ENCODE assay signal across 8 mouse cellular contexts in genomic region chr7:45126844-45127699, GRCm38 (mm10). TPM values are rescaled to one million over a fixed set of nuclear protein-coding genes. Genes with fewer than 3 reads are reported as not detected.
DNase-seq lines count a peak whose midpoint lies in the region; TF ChIP-seq lines count a peak whose summit lies in the region.

No protein-coding gene starts in this region.

- 57% methylated on average over 21 of the region's 21 CpGs for WGBS in thymus, adult 2 months
- WGBS in limb, embryonic 10.5 days = 48% methylated on average over 21 of the region's 21 CpGs
- 16% methylated on average over 21 of the region's 21 CpGs for WGBS in small intestine, adult 2 months

- no peaks in the 10 kb centered on the region for H3K9me3 ChIP-seq in limb, embryonic 10.5 days (replicated peaks)

- no peaks in the 10 kb centered on the region for H3K27me3 ChIP-seq in thymus, adult 2 months (ENCODE audit: control insufficient read depth, insufficient read depth, low read length)
- H3K27me3 ChIP-seq in limb, embryonic 10.5 days (ENCODE audit: low read depth, poor library complexity, severe bottlenecking) = no peaks in the 10 kb centered on the region
- H3K27me3 ChIP-seq in small intestine, adult 2 months (ENCODE audit: control insufficient read depth, insufficient read depth, low read length) = no peaks in the 10 kb centered on the region

- H3K4me1 ChIP-seq in thymus, adult 2 months (replicated peaks; ENCODE audit: control insufficient read depth, insufficient read depth, low read length) = peaks cover 42% of the 10 kb centered on the region
- peaks cover 51% of the 10 kb centered on the region for H3K4me1 ChIP-seq in limb, embryonic 10.5 days
- H3K4me1 ChIP-seq in small intestine, adult 2 months (ENCODE audit: control insufficient read depth, insufficient read depth, insufficient read length, low read length) = peaks cover 12% of the 10 kb centered on the region; the same call in 1 of the 2 replicates

- peaks cover 34% of the 10 kb centered on the region for H3K36me3 ChIP-seq in thymus, adult 2 months (ENCODE audit: control insufficient read depth, insufficient read depth, low read length)
- peaks cover 45% of the 10 kb centered on the region for H3K36me3 ChIP-seq in limb, embryonic 10.5 days
- H3K36me3 ChIP-seq in small intestine, adult 2 months (ENCODE audit: control insufficient read depth, insufficient read depth, low read length) = peaks cover 33% of the 10 kb centered on the region

- peak overlapping the region; percentile 37 for H3K27ac ChIP-seq in thymus, adult 2 months (ENCODE audit: control insufficient read depth, insufficient read depth, low read length)
- H3K27ac ChIP-seq in limb, embryonic 10.5 days = peak overlapping the region; percentile 97
- peak overlapping the region; percentile 67; the same call in 1 of the 2 replicates for H3K27ac ChIP-seq in small intestine, adult 2 months (ENCODE audit: insufficient read depth, low read depth, low read length)

- no peak for TF ChIP-seq CTCF in thymus, adult 2 months (IDR thresholded peaks at IDR 0.05; ENCODE audit: borderline replicate concordance, control insufficient read depth, extremely low read depth, insufficient read depth, low read length, poor library complexity)
- peak; percentile 37; the same call in 1 of the 2 replicates for TF ChIP-seq CTCF in small intestine, adult 2 months (IDR thresholded peaks at IDR 0.05; ENCODE audit: extremely low read depth, insufficient read length, insufficient replicate concordance, low read depth, low read length)

- peak overlapping the region; percentile 28 for H3K4me3 ChIP-seq in thymus, adult 2 months (ENCODE audit: control insufficient read depth, insufficient read depth, low read length)
- H3K4me3 ChIP-seq in limb, embryonic 10.5 days = peak overlapping the region; percentile 75
- peak overlapping the region; percentile 80 for H3K4me3 ChIP-seq in small intestine, adult 2 months (ENCODE audit: low read depth, low read length)

- peak; percentile 22 for DNase-seq in adrenal gland, adult 2 months
- DNase-seq in adrenal gland, adult 18-20 months (ENCODE audit: low spot score in 2 of 2) = no peak
- no peak for DNase-seq in thymus, adult 2 months
- DNase-seq in thymus, postnatal 10 days (ENCODE audit: low spot score in 2 of 2) = no peak
- no peak for DNase-seq in limb, embryonic 10.5 days (ENCODE audit: low spot score)
- DNase-seq in ovary, postnatal 14 days (ENCODE audit: low spot score) = no peak
- DNase-seq in urinary bladder, adult 2 months (ENCODE audit: low spot score) = no peak

- no peak for TF ChIP-seq POLR2A in thymus, adult 2 months (IDR thresholded peaks at IDR 0.05; ENCODE audit: control insufficient read depth, extremely low read depth, insufficient read depth, low read length, poor library complexity)
- no peak for TF ChIP-seq POLR2A in small intestine, adult 2 months (IDR thresholded peaks at IDR 0.05; ENCODE audit: low read depth, low read length)

RNA-seq across cellular contexts. Expression of gene Rpl13a, which starts 1.5 kb away (rescaled TPM):
- 1,000 to 10,000 TPM; 1,285 to 1,750 TPM for total RNA-seq in adrenal gland, adult 2 months (2021)
- 476 and 515 TPM in 2 replicates for polyA plus RNA-seq in adrenal gland, adult 2 months (2012; rRNA removed)
- 1,000 to 10,000 TPM; 1,445 to 1,619 TPM for total RNA-seq in adrenal gland, adult 18-20 months (2021)
- polyA plus RNA-seq in thymus, adult 2 months (2012; rRNA removed) = 4,999 and 5,006 TPM in 2 replicates
- 1,210 and 1,327 TPM in 2 replicates for polyA plus RNA-seq in limb, embryonic 10.5 days (2016; fragmentation: Nextera tagmentation; extraction: Ambion mirVana)
- 1,193 and 1,266 TPM in 2 replicates for polyA plus RNA-seq in small intestine, adult 2 months (2012; rRNA removed)
- 3,442 and 3,633 TPM in 2 replicates for polyA plus RNA-seq in urinary bladder, adult 2 months (2012; rRNA removed)

RNA-seq across cellular contexts. Expression of gene Rps11, which starts 2.8 kb away (rescaled TPM):
- total RNA-seq in adrenal gland, adult 2 months (2021) = 1,000 to 10,000 TPM; 1,290 to 1,478 TPM
- 60.0 and 80.0 TPM in 2 replicates for polyA plus RNA-seq in adrenal gland, adult 2 months (2012; rRNA removed)
- total RNA-seq in adrenal gland, adult 18-20 months (2021) = 1,000 to 10,000 TPM; 1,173 to 1,310 TPM
- polyA plus RNA-seq in thymus, adult 2 months (2012; rRNA removed) = 343 and 363 TPM in 2 replicates
- polyA plus RNA-seq in limb, embryonic 10.5 days (2016; fragmentation: Nextera tagmentation; extraction: Ambion mirVana) = 1,846 and 2,302 TPM in 2 replicates
- polyA plus RNA-seq in small intestine, adult 2 months (2012; rRNA removed) = 159 and 207 TPM in 2 replicates
- polyA plus RNA-seq in urinary bladder, adult 2 months (2012; rRNA removed) = 903 and 1,312 TPM in 2 replicates

RNA-seq across cellular contexts. Expression of gene Gm45713, which starts 9.0 kb away (rescaled TPM):
- total RNA-seq in adrenal gland, adult 2 months (2021) = not detected
- polyA plus RNA-seq in adrenal gland, adult 2 months (2012; rRNA removed) = 6.3 and 7.4 TPM in 2 replicates
- total RNA-seq in adrenal gland, adult 18-20 months (2021) = not detected
- polyA plus RNA-seq in thymus, adult 2 months (2012; rRNA removed) = 0.27 and 0.91 TPM in 2 replicates
- polyA plus RNA-seq in limb, embryonic 10.5 days (2016; fragmentation: Nextera tagmentation; extraction: Ambion mirVana) = not detected in 2 replicates
- 1.5 TPM in 1 of 2 replicates, not detected in the other for polyA plus RNA-seq in small intestine, adult 2 months (2012; rRNA removed)
- polyA plus RNA-seq in urinary bladder, adult 2 months (2012; rRNA removed) = 0.28 and 0.44 TPM in 2 replicates

RNA-seq across cellular contexts. Expression of gene Flt3l, which starts 9.2 kb away (rescaled TPM):
- total RNA-seq in adrenal gland, adult 2 months (2021) = 10 to 100 TPM; 20.5 to 25.3 TPM
- polyA plus RNA-seq in adrenal gland, adult 2 months (2012; rRNA removed) = 122 TPM in 2 replicates
- total RNA-seq in adrenal gland, adult 18-20 months (2021) = 10 to 100 TPM; 20.6 to 26.8 TPM
- polyA plus RNA-seq in thymus, adult 2 months (2012; rRNA removed) = 177 and 207 TPM in 2 replicates
- 1.4 and 1.5 TPM in 2 replicates for polyA plus RNA-seq in limb, embryonic 10.5 days (2016; fragmentation: Nextera tagmentation; extraction: Ambion mirVana)
- 22.1 and 45.8 TPM in 2 replicates for polyA plus RNA-seq in small intestine, adult 2 months (2012; rRNA removed)
- polyA plus RNA-seq in urinary bladder, adult 2 months (2012; rRNA removed) = 74.5 and 83.1 TPM in 2 replicates

RNA-seq across cellular contexts. Expression of gene Fcgrt, which starts 23.4 kb away (rescaled TPM):
- total RNA-seq in adrenal gland, adult 2 months (2021) = 100 to 1,000 TPM in 1 of 2 experiments, 10 to 100 TPM in 1; 84.8 to 154 TPM
- polyA plus RNA-seq in adrenal gland, adult 2 months (2012; rRNA removed) = 186 and 187 TPM in 2 replicates
- total RNA-seq in adrenal gland, adult 18-20 months (2021) = 100 to 1,000 TPM; 111 to 137 TPM
- 30.8 and 38.9 TPM in 2 replicates for polyA plus RNA-seq in thymus, adult 2 months (2012; rRNA removed)
- 5.2 and 7.8 TPM in 2 replicates for polyA plus RNA-seq in limb, embryonic 10.5 days (2016; fragmentation: Nextera tagmentation; extraction: Ambion mirVana)
- polyA plus RNA-seq in small intestine, adult 2 months (2012; rRNA removed) = 47.9 and 78.3 TPM in 2 replicates
- 144 and 157 TPM in 2 replicates for polyA plus RNA-seq in urinary bladder, adult 2 months (2012; rRNA removed)

Comparison
In these comparisons a context has a peak if more than half of its experiments do, and no peak if none do; other contexts are left out.
1. H3K27ac ChIP-seq: peak in every context shown above with its lines; median percentile 97 in limb, embryonic 10.5 days; 67 in small intestine, adult 2 months; 37 in thymus, adult 2 months.
2. H3K4me3 ChIP-seq: peak in every context shown above with its lines; median percentile 80 in small intestine, adult 2 months; 75 in limb, embryonic 10.5 days; 28 in thymus, adult 2 months.